Mouse (Mus musculus): ENCODE results near the gene Cpeb3. TPM values are rescaled to one million over a fixed set of nuclear protein-coding genes. Genes with fewer than 3 reads are reported as not detected.

Gene Cpeb3
- polyA plus RNA-seq, 1 experiment: 2.6 TPM

GRCm38 (mm10) chr19:37026408-37026807 is 182.0 kb downstream of the Cpeb3 start:
- no peak overlapping the region for H3ac ChIP-seq (ENCODE audit: control insufficient read depth, insufficient read length)

GRCm38 (mm10) chr19:37025839-37026319 is 182.5 kb downstream of the Cpeb3 start:
- H3K4me3 ChIP-seq: no peak overlapping the region
- no peak overlapping the region for H3K4me2 ChIP-seq (ENCODE audit: low read depth)
- H3ac ChIP-seq (ENCODE audit: control insufficient read depth, insufficient read length): no peak overlapping the region
- no peaks in the 10 kb centered on the region for H3K27me3 ChIP-seq (ENCODE audit: control insufficient read depth, insufficient read depth, insufficient read length)
- no peak for TF ChIP-seq MYOD1 (IDR thresholded peaks at IDR 0.05; ENCODE audit: control insufficient read depth in 1 of 3, insufficient read length in 2 of 3, low read depth in 2 of 3)
- TF ChIP-seq E2F4 (IDR thresholded peaks at IDR 0.05; ENCODE audit: insufficient read depth): no peak
- no peak for TF ChIP-seq USF1 (IDR thresholded peaks at IDR 0.05; ENCODE audit: low read depth)
- TF ChIP-seq REST (IDR thresholded peaks at IDR 0.05; ENCODE audit: insufficient read depth, insufficient read length): no peak
- TF ChIP-seq POLR2A (IDR thresholded peaks at IDR 0.05; ENCODE audit: insufficient read length, low read depth): no peak
- no peak for TF ChIP-seq TCF3 (IDR thresholded peaks at IDR 0.05; ENCODE audit: insufficient read length, low read depth)
- TF ChIP-seq CEBPB (IDR thresholded peaks at IDR 0.05; ENCODE audit: insufficient read depth, poor library complexity, severe bottlenecking): no peak
- no peak for TF ChIP-seq TCF12 (IDR thresholded peaks at IDR 0.05; ENCODE audit: insufficient read depth, poor library complexity, severe bottlenecking)
- no peak for TF ChIP-seq MYOG (IDR thresholded peaks at IDR 0.05; ENCODE audit: control insufficient read depth in 1 of 3, insufficient read depth in 1 of 3, insufficient read length in 2 of 3, low read depth in 2 of 3)
- TF ChIP-seq SRF (IDR thresholded peaks at IDR 0.05; ENCODE audit: control insufficient read depth, insufficient read length, low read depth): no peak
- no peak for TF ChIP-seq POLR2AphosphoS2 (IDR thresholded peaks at IDR 0.05; ENCODE audit: insufficient read length, low read depth)
- no peak for TF ChIP-seq MAX (IDR thresholded peaks at IDR 0.05; ENCODE audit: low read depth)
- H3K36me3 ChIP-seq (ENCODE audit: control insufficient read depth, insufficient read depth): no peaks in the 10 kb centered on the region
- H3K79me2 ChIP-seq (ENCODE audit: control insufficient read depth, insufficient read depth): no peaks in the 10 kb centered on the region

More at GRCm38 (mm10) chr19:37026408-37026807, 182.0 kb downstream of the Cpeb3 start:
- no peaks in the 10 kb centered on the region for H3K79me2 ChIP-seq (ENCODE audit: control insufficient read depth, insufficient read depth)
- H3K36me3 ChIP-seq (ENCODE audit: control insufficient read depth, insufficient read depth): no peaks in the 10 kb centered on the region
- no peak for TF ChIP-seq SRF (IDR thresholded peaks at IDR 0.05; ENCODE audit: control insufficient read depth, insufficient read length, low read depth)
- TF ChIP-seq USF1 (IDR thresholded peaks at IDR 0.05; ENCODE audit: low read depth): no peak
- no peak for TF ChIP-seq POLR2A (IDR thresholded peaks at IDR 0.05; ENCODE audit: insufficient read length, low read depth)
- TF ChIP-seq MAX (IDR thresholded peaks at IDR 0.05; ENCODE audit: low read depth): no peak
- no peak for TF ChIP-seq MYOG (IDR thresholded peaks at IDR 0.05; ENCODE audit: control insufficient read depth in 1 of 3, insufficient read depth in 1 of 3, insufficient read length in 2 of 3, low read depth in 2 of 3)
- TF ChIP-seq TCF3 (IDR thresholded peaks at IDR 0.05; ENCODE audit: insufficient read length, low read depth): no peak
- TF ChIP-seq MYOD1 (IDR thresholded peaks at IDR 0.05; ENCODE audit: control insufficient read depth in 1 of 3, insufficient read length in 2 of 3, low read depth in 2 of 3): no peak
- no peak for TF ChIP-seq POLR2AphosphoS2 (IDR thresholded peaks at IDR 0.05; ENCODE audit: insufficient read length, low read depth)
- TF ChIP-seq TCF12 (IDR thresholded peaks at IDR 0.05; ENCODE audit: insufficient read depth, poor library complexity, severe bottlenecking): no peak
- TF ChIP-seq REST (IDR thresholded peaks at IDR 0.05; ENCODE audit: insufficient read depth, insufficient read length): no peak
- TF ChIP-seq E2F4 (IDR thresholded peaks at IDR 0.05; ENCODE audit: insufficient read depth): no peak
- TF ChIP-seq CEBPB (IDR thresholded peaks at IDR 0.05; ENCODE audit: insufficient read depth, poor library complexity, severe bottlenecking): no peak
- no peak overlapping the region for H3K4me2 ChIP-seq (ENCODE audit: low read depth)
- no peak overlapping the region for H3K4me3 ChIP-seq
- no peaks in the 10 kb centered on the region for H3K27me3 ChIP-seq (ENCODE audit: control insufficient read depth, insufficient read depth, insufficient read length)

GRCm38 (mm10) chr19:37022146-37022545 is 186.3 kb downstream of the Cpeb3 start:
- no peak overlapping the region for H3ac ChIP-seq (ENCODE audit: control insufficient read depth, insufficient read length)
- H3K36me3 ChIP-seq (ENCODE audit: control insufficient read depth, insufficient read depth): no peaks in the 10 kb centered on the region
- no peak overlapping the region for H3K4me2 ChIP-seq (ENCODE audit: low read depth)
- no peaks in the 10 kb centered on the region for H3K27me3 ChIP-seq (ENCODE audit: control insufficient read depth, insufficient read depth, insufficient read length)
- no peaks in the 10 kb centered on the region for H3K79me2 ChIP-seq (ENCODE audit: control insufficient read depth, insufficient read depth)
- TF ChIP-seq MYOD1 (IDR thresholded peaks at IDR 0.05; ENCODE audit: control insufficient read depth in 1 of 3, insufficient read length in 2 of 3, low read depth in 2 of 3) (no peak), USF1 (IDR thresholded peaks at IDR 0.05; ENCODE audit: low read depth) (no peak), POLR2A (IDR thresholded peaks at IDR 0.05; ENCODE audit: insufficient read length, low read depth) (no peak), TCF3 (IDR thresholded peaks at IDR 0.05; ENCODE audit: insufficient read length, low read depth) (no peak), SRF (IDR thresholded peaks at IDR 0.05; ENCODE audit: control insufficient read depth, insufficient read length, low read depth) (no peak), MAX (IDR thresholded peaks at IDR 0.05; ENCODE audit: low read depth) (no peak)
- H3K4me3 ChIP-seq: no peak overlapping the region

GRCm38 (mm10) chr19:37020951-37021350 is 187.4 kb downstream of the Cpeb3 start:
- TF ChIP-seq MAX (IDR thresholded peaks at IDR 0.05; ENCODE audit: low read depth): no peak
- TF ChIP-seq TCF3 (IDR thresholded peaks at IDR 0.05; ENCODE audit: insufficient read length, low read depth): no peak
- no peak for TF ChIP-seq SRF (IDR thresholded peaks at IDR 0.05; ENCODE audit: control insufficient read depth, insufficient read length, low read depth)
- TF ChIP-seq E2F4 (IDR thresholded peaks at IDR 0.05; ENCODE audit: insufficient read depth): no peak
- TF ChIP-seq POLR2A (IDR thresholded peaks at IDR 0.05; ENCODE audit: insufficient read length, low read depth): no peak
- TF ChIP-seq MYOG (IDR thresholded peaks at IDR 0.05; ENCODE audit: control insufficient read depth in 1 of 3, insufficient read depth in 1 of 3, insufficient read length in 2 of 3, low read depth in 2 of 3): no peak
- no peak for TF ChIP-seq USF1 (IDR thresholded peaks at IDR 0.05; ENCODE audit: low read depth)
- Histone ChIP-seq H3K79me2 (ENCODE audit: control insufficient read depth, insufficient read depth) (no peaks in the 10 kb centered on the region), H3ac (ENCODE audit: control insufficient read depth, insufficient read length) (no peak overlapping the region), H3K36me3 (ENCODE audit: control insufficient read depth, insufficient read depth) (no peaks in the 10 kb centered on the region), H3K27me3 (ENCODE audit: control insufficient read depth, insufficient read depth, insufficient read length) (no peaks in the 10 kb centered on the region), H3K4me2 (ENCODE audit: low read depth) (no peak overlapping the region), H3K4me3 (no peak overlapping the region)

- Histone ChIP-seq H3K79me2 (ENCODE audit: control insufficient read depth, insufficient read depth) (no peaks in the 10 kb centered on the region), H3ac (ENCODE audit: control insufficient read depth, insufficient read length) (no peak overlapping the region), H3K4me3 (no peak overlapping the region), H3K4me2 (ENCODE audit: low read depth) (no peak overlapping the region), H3K36me3 (ENCODE audit: control insufficient read depth, insufficient read depth) (no peaks in the 10 kb centered on the region), H3K27me3 (ENCODE audit: control insufficient read depth, insufficient read depth, insufficient read length) (no peaks in the 10 kb centered on the region)
- TF ChIP-seq CEBPB (IDR thresholded peaks at IDR 0.05; ENCODE audit: insufficient read depth, poor library complexity, severe bottlenecking) (no peak), MYOD1 (IDR thresholded peaks at IDR 0.05; ENCODE audit: control insufficient read depth in 1 of 3, insufficient read length in 2 of 3, low read depth in 2 of 3) (no peak), E2F4 (IDR thresholded peaks at IDR 0.05; ENCODE audit: insufficient read depth) (no peak), SRF (IDR thresholded peaks at IDR 0.05; ENCODE audit: control insufficient read depth, insufficient read length, low read depth) (no peak), USF1 (IDR thresholded peaks at IDR 0.05; ENCODE audit: low read depth) (no peak), TCF12 (IDR thresholded peaks at IDR 0.05; ENCODE audit: insufficient read depth, poor library complexity, severe bottlenecking) (no peak), REST (IDR thresholded peaks at IDR 0.05; ENCODE audit: insufficient read depth, insufficient read length) (no peak), MAX (IDR thresholded peaks at IDR 0.05; ENCODE audit: low read depth) (no peak), POLR2A (IDR thresholded peaks at IDR 0.05; ENCODE audit: insufficient read length, low read depth) (no peak), POLR2AphosphoS2 (IDR thresholded peaks at IDR 0.05; ENCODE audit: insufficient read length, low read depth) (no peak), TCF3 (IDR thresholded peaks at IDR 0.05; ENCODE audit: insufficient read length, low read depth) (no peak), MYOG (IDR thresholded peaks at IDR 0.05; ENCODE audit: control insufficient read depth in 1 of 3, insufficient read depth in 1 of 3, insufficient read length in 2 of 3, low read depth in 2 of 3) (no peak)
Observed at GRCm38 (mm10) chr19:37020531-37020930, 187.9 kb downstream of the Cpeb3 start.
